Mouse (Mus musculus): ENCODE results near the gene Bcl3. TPM values are rescaled to one million over a fixed set of nuclear protein-coding genes. Genes with fewer than 3 reads are reported as not detected.

The Bcl3 gene
- polyA plus RNA-seq, 1 experiment, result 0.80 TPM

- TF ChIP-seq CTCF (IDR thresholded peaks at IDR 0.05; ENCODE audit: borderline replicate concordance, insufficient read depth, low read depth, low read length), result no peak
- TF ChIP-seq POLR2A (IDR thresholded peaks at IDR 0.05; ENCODE audit: borderline replicate concordance, insufficient read depth, low read length), result no peak
- 86% methylated on average over 7 of the region's 7 CpGs for WGBS
Measured at GRCm38 (mm10) chr7:19818875-19819274, 3.7 kb downstream of the Bcl3 start.

GRCm38 (mm10) chr7:19818440-19818839, 4.1 kb downstream of the Bcl3 start:
- Histone ChIP-seq H3K4me3 (replicated peaks; ENCODE audit: insufficient read depth, low read depth, low read length) (no peak overlapping the region), H3K27ac (ENCODE audit: insufficient read depth, low read length) (no peak overlapping the region), H3K4me1 (ENCODE audit: control insufficient read depth, insufficient read depth, low read length) (no peaks in the 10 kb centered on the region), H3K27me3 (ENCODE audit: control insufficient read depth, insufficient read depth, low read length) (peaks cover 3% of the 10 kb centered on the region; the same call in 1 of the 2 replicates)
- no peak for DNase-seq
- TF ChIP-seq POLR2A (IDR thresholded peaks at IDR 0.05; ENCODE audit: borderline replicate concordance, insufficient read depth, low read length) (no peak), CTCF (IDR thresholded peaks at IDR 0.05; ENCODE audit: borderline replicate concordance, insufficient read depth, low read depth, low read length) (no peak)
- 80% methylated on average over 5 of the region's 5 CpGs for WGBS

More at GRCm38 (mm10) chr7:19818875-19819274, 3.7 kb downstream of the Bcl3 start:
- Histone ChIP-seq H3K27ac (ENCODE audit: insufficient read depth, low read length) (no peak overlapping the region), H3K4me3 (replicated peaks; ENCODE audit: insufficient read depth, low read depth, low read length) (no peak overlapping the region), H3K4me1 (ENCODE audit: control insufficient read depth, insufficient read depth, low read length) (no peaks in the 10 kb centered on the region), H3K27me3 (ENCODE audit: control insufficient read depth, insufficient read depth, low read length) (peaks cover 3% of the 10 kb centered on the region; the same call in 1 of the 2 replicates)
- no peak for DNase-seq

- TF ChIP-seq CTCF (IDR thresholded peaks at IDR 0.05; ENCODE audit: borderline replicate concordance, insufficient read depth, low read depth, low read length), result no peak
- TF ChIP-seq POLR2A (IDR thresholded peaks at IDR 0.05; ENCODE audit: borderline replicate concordance, insufficient read depth, low read length), result no peak
- Histone ChIP-seq H3K27me3 (ENCODE audit: control insufficient read depth, insufficient read depth, low read length) (peaks cover 1% of the 10 kb centered on the region; the same call in 1 of the 2 replicates), H3K27ac (ENCODE audit: insufficient read depth, low read length) (no peak overlapping the region), H3K4me3 (replicated peaks; ENCODE audit: insufficient read depth, low read depth, low read length) (no peak overlapping the region), H3K4me1 (ENCODE audit: control insufficient read depth, insufficient read depth, low read length) (no peaks in the 10 kb centered on the region)
- 17% methylated on average over 15 of the region's 15 CpGs for WGBS
- no peak for DNase-seq
Measured at GRCm38 (mm10) chr7:19817382-19818105, 5.0 kb downstream of the Bcl3 start.

GRCm38 (mm10) chr7:19816224-19816771, 6.3 kb downstream of the Bcl3 start:
- peak; percentile 18 to 27 for DNase-seq
- H3K4me1 ChIP-seq (ENCODE audit: control insufficient read depth, insufficient read depth, low read length), result no peaks in the 10 kb centered on the region
- WGBS, result 1% methylated on average over 28 of the region's 28 CpGs
- no peak for TF ChIP-seq POLR2A (IDR thresholded peaks at IDR 0.05; ENCODE audit: borderline replicate concordance, insufficient read depth, low read length)
- TF ChIP-seq CTCF (IDR thresholded peaks at IDR 0.05; ENCODE audit: borderline replicate concordance, insufficient read depth, low read depth, low read length), result no peak
- H3K27me3 ChIP-seq (ENCODE audit: control insufficient read depth, insufficient read depth, low read length), result no peaks in the 10 kb centered on the region; the same call in 1 of the 2 replicates
- no peak overlapping the region for H3K27ac ChIP-seq (ENCODE audit: insufficient read depth, low read length)
- peak overlapping the region; percentile 47 for H3K4me3 ChIP-seq (replicated peaks; ENCODE audit: insufficient read depth, low read depth, low read length)

GRCm38 (mm10) chr7:19815296-19816223, 7.0 kb downstream of the Bcl3 start:
- TF ChIP-seq POLR2A (IDR thresholded peaks at IDR 0.05; ENCODE audit: borderline replicate concordance, insufficient read depth, low read length), result no peak
- no peak for TF ChIP-seq CTCF (IDR thresholded peaks at IDR 0.05; ENCODE audit: borderline replicate concordance, insufficient read depth, low read depth, low read length)
- no peak for DNase-seq
- 28% methylated on average over 17 of the region's 17 CpGs for WGBS
- H3K27ac ChIP-seq (ENCODE audit: insufficient read depth, low read length), result no peak overlapping the region
- H3K4me3 ChIP-seq (replicated peaks; ENCODE audit: insufficient read depth, low read depth, low read length), result peak overlapping the region; percentile 47
- H3K4me1 ChIP-seq (ENCODE audit: control insufficient read depth, insufficient read depth, low read length), result no peaks in the 10 kb centered on the region
- no peaks in the 10 kb centered on the region; the same call in 1 of the 2 replicates for H3K27me3 ChIP-seq (ENCODE audit: control insufficient read depth, insufficient read depth, low read length)

- Histone ChIP-seq H3K4me3 (replicated peaks; ENCODE audit: insufficient read depth, low read depth, low read length) (no peak overlapping the region), H3K27me3 (ENCODE audit: control insufficient read depth, insufficient read depth, low read length) (no peaks in the 10 kb centered on the region; the same call in 1 of the 2 replicates), H3K4me1 (ENCODE audit: control insufficient read depth, insufficient read depth, low read length) (no peaks in the 10 kb centered on the region), H3K27ac (ENCODE audit: insufficient read depth, low read length) (no peak overlapping the region)
- DNase-seq, result no peak
- TF ChIP-seq CTCF (IDR thresholded peaks at IDR 0.05; ENCODE audit: borderline replicate concordance, insufficient read depth, low read depth, low read length) (no peak), POLR2A (IDR thresholded peaks at IDR 0.05; ENCODE audit: borderline replicate concordance, insufficient read depth, low read length) (no peak)
- 79% methylated on average over 6 of the region's 6 CpGs for WGBS
Measured at GRCm38 (mm10) chr7:19813579-19814122, 8.9 kb downstream of the Bcl3 start.

GRCm38 (mm10) chr7:19813161-19813560, 9.4 kb downstream of the Bcl3 start:
- Histone ChIP-seq H3K27ac (ENCODE audit: insufficient read depth, low read length) (no peak overlapping the region), H3K4me1 (ENCODE audit: control insufficient read depth, insufficient read depth, low read length) (no peaks in the 10 kb centered on the region), H3K27me3 (ENCODE audit: control insufficient read depth, insufficient read depth, low read length) (no peaks in the 10 kb centered on the region; the same call in 1 of the 2 replicates), H3K4me3 (replicated peaks; ENCODE audit: insufficient read depth, low read depth, low read length) (no peak overlapping the region)
- TF ChIP-seq POLR2A (IDR thresholded peaks at IDR 0.05; ENCODE audit: borderline replicate concordance, insufficient read depth, low read length), result no peak
- no peak for TF ChIP-seq CTCF (IDR thresholded peaks at IDR 0.05; ENCODE audit: borderline replicate concordance, insufficient read depth, low read depth, low read length)
- DNase-seq, result no peak
- 84% methylated on average over 4 of the region's 4 CpGs for WGBS

All from cerebellum, adult 2 months (tissue).